Mouse (Mus musculus) intestine, embryonic 15.5 days (tissue): ENCODE measurements around the gene Cd28. TPM values are rescaled to one million over a fixed set of nuclear protein-coding genes. Genes with fewer than 3 reads are reported as not detected.

Source experiments
- polyA plus RNA-seq: library from polyadenylated mRNA; unstranded; fragments of >200 nt; fragmentation: Nextera tagmentation; extraction: Ambion mirVana; gene quantifications from 2 replicates; pipeline ENCODE4 v1.2.1, GENCODE M21; 2015

The Cd28 gene
- polyA plus RNA-seq, 1 experiment from 2014 or later, result 0.25 TPM

Other genes with a start within 250 kb of the Cd28 start
- 26.5 and 28.6 TPM in 2 replicates for gene Raph1, start 149.7 kb upstream of the Cd28 start, polyA plus RNA-seq
- not detected in 2 replicates for gene Ctla4, start 170.2 kb downstream of the Cd28 start, polyA plus RNA-seq